Mouse (Mus musculus): Measurements from ENCODE around the gene Car6.
A peak's percentile ranks its signal among the peaks of the same experiment; 100 is the strongest.

The Car6 gene

DNA sequence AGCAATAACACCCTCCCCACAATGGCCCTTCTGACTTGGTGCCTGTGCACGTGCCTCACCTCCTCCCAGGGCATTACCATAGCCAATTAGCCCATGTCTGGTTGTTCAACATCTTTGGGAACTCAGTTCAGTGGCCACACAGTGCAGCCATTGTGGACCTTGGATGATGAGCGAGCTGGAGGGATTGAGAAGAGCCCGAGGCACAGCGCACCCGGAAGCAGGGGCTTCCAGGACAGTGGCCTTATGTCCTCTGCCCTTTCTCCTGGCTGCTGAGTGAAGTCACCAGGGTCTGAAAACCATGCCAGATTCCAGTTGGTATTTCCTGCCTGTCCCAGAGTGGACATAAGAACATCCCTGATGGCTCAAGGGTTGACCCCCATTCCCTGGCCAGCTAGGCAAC lies at the start of gene Car6:
Gene Car6, minus strand, starts transcription at position 101 of the 400 bp plus-strand sequence.
- DNase-seq, result no peak

- no peak for DNase-seq
Measured at GRCm38 (mm10) chr4:150249731-150250270, 48.7 kb upstream of the Car6 start.

- peak; percentile 88 for DNase-seq
Measured at GRCm38 (mm10) chr4:150248917-150249316, 47.8 kb upstream of the Car6 start.

GRCm38 (mm10) chr4:150248009-150248408 lies 46.9 kb upstream of the Car6 start:
- DNase-seq, result peak; percentile 96

GRCm38 (mm10) chr4:150245876-150246275 lies 44.7 kb upstream of the Car6 start:
- DNase-seq, result peak; percentile 97

GRCm38 (mm10) chr4:150242745-150243144 lies 41.6 kb upstream of the Car6 start:
- no peak for DNase-seq

DNA sequence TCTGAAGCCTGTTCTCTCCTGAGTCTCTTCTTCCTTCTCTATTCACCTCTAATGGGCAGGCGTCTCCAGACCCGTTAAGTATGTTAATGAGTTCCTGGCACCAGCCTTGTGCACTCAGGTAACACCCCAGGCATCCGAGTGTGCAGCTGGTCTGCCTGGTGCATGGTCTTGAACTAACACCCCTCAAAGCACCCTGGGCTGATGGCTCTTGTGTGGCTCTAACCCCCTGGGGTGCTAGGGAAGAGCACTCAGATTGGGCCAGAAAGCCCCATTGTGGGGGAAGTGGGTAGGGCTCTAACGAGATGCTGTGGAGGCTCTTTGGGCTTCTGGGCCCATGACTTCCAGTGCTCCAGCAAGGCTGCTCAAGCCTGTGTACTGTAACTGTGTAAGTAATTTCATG lies 40.6 kb upstream of the Car6 start:
- DNase-seq, result no peak

DNA sequence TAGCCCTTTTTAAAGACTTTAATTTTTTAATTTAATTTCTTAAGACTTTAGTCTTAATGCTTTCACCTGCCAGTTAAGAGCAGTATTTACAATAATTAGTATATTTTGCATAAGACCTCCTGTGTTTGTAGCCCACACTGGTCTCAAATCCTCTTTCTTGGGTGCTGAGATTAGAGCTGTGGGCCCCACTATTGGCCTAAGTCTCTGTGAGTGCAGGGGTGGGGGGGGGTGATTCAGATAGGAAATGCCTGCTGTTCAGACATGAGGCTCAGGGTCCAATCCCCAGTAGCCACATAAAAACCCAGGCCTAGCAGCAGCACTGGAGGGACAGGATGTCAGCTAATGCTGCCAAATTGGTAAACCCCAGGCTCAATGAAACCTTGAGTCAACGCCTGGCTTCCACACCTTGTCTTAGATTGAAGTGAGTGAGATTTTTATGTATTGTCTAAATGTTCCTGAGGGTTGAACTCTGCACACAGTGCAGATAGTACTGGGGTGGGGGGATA lies 39.3 kb upstream of the Car6 start:
- peak; percentile 92 for DNase-seq

DNA sequence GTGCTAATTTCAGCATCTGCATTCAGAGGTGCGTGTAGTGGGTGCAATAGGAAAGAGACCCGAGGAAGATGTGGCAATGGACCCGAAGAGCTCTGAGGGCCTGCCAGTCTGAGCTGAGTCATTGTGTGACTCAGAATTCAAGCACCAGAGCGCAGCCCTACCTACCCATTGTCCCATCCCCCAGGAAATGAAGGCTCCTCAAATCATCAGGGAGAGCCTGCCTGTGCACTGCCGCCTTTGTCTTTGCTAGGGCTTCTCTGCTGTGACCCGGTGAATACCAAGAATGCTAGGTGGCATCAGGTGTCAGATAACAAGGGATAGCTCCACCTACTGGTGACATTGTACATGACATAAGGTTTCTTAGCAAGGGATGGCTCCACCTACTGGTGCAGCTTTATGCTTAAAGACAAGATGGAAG lies 38.8 kb upstream of the Car6 start:
- DNase-seq, result peak; percentile 96

GRCm38 (mm10) chr4:150239503-150239902 lies 38.4 kb upstream of the Car6 start:
- DNase-seq, result peak; percentile 92

DNA sequence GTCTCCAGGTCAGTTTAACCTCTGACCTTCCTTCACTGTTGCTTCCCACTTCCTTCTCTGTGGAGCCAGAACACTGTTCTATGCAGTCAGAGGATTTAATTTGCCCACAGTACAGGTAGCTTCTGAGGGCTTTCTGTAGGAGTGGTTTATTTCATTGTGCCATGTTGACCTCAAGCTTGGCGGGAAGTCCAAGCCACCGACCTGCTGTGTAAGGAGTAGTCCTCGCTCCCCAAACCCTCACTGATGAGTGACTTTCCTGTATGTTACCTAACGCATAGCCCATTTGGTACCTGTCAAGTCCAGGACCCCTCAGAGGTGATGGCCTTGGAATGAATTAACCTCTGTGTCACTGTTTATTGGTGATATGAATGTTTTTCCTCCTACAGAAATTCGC lies 38.0 kb upstream of the Car6 start:
- DNase-seq, result peak; percentile 88

DNA sequence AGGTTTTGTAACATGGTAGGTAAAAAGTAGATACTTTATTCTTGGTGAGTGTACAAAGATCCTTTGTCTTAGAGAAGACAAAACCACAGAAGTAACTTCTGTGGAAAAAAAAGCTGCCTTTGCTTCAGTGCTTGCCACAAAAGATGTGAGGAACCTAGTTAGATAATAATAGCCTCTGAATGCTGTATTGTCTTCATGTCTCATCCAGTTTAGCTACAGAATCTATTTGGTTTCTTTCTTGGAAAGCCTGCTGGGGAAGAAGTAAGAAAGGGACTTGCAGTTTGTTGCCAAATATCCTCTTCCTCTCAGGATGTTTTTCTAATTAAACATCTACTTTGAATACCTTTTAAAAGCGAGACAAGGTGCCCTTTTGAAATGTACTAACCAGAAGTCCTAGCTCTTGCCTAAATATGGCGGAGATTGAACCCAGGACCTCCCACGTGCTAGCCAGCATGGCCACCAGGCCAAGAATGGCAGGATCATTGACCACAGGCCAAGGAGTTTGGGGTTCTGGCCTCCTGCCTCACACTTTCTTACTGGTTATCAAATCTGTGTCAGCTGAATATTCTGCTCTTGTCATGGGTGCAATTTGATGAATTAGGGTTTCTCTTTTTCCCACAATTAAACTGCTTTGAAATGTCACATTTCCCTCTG lies 37.4 kb upstream of the Car6 start:
- DNase-seq, result peak; percentile 89

GRCm38 (mm10) chr4:150237636-150238361 lies 36.7 kb upstream of the Car6 start:
- DNase-seq, result peak; percentile 95

- peak; percentile 100 for DNase-seq
Measured at GRCm38 (mm10) chr4:150236521-150237481, 35.7 kb upstream of the Car6 start, which contains the start of gene Eno1. Gene Eno1, plus strand, starts transcription at chr4:150236721.

DNA sequence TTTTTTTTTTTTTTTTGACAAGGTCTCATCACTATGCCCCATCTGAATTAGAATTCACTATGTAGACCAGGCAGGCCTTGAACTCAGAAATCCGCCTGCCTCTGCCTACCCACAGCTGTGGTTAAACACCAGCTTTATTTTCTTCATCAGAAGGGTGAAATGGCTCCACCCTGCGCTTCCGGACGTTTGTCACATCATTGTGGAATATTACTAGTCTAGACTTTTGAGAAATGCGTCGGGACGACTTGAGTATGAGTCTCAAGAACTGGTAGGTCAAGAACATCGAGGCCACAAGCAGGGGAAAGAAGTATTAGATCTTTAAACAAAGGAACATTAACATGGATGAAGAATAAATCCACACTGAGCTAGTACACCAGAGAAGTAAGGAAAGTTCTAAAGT lies 34.9 kb upstream of the Car6 start:
- no peak for DNase-seq

DNA sequence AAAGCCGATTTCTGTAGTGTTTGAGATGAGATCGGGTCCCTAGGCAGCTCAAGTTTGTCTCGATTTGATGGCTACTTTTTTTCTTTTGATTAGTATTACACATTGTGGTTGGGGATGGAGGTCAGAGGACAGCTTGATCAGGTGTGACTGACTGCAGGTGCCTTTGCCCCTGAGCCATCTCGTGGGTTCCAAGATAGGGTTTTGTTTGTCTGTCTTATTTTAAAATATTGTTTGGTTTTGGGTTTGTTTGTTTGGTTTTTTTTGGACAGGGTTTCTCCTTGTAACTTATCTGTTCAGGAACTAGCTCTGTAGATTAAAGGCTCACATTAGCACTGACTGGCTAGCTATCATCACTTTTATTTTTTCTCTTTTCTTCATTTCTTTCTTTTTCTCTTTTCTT lies 34.5 kb upstream of the Car6 start:
- no peak for DNase-seq

GRCm38 (mm10) chr4:150234599-150235327 lies 33.6 kb upstream of the Car6 start:
- DNase-seq, result no peak

DNA sequence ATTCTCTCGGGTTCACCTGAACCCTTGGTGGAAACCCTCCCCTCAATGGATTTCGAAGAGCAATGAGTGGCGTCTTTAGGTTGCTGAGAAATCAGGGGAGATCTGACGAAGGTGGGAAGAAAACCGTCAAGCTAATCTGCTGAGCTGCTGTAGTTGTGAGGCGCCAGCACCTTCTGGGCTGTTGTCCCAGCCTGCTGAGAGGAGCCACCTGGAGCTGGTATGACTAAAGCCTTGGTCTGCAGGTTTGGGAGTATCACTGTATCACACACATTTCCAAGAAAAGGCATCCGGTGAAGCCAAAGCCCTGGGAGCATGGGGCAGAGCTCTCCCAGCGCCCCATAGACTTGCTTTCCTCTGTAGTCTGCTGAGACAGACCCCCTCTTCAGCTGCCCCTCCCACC lies 30.7 kb upstream of the Car6 start:
- DNase-seq, result no peak

GRCm38 (mm10) chr4:150230460-150231407 lies 29.6 kb upstream of the Car6 start:
- no peak for DNase-seq

GRCm38 (mm10) chr4:150229747-150230390 lies 28.7 kb upstream of the Car6 start:
- no peak for DNase-seq
